Mouse (Mus musculus) liver, embryonic 16.5 days (tissue): ENCODE measurements around the gene Rnft2. TPM values are rescaled to one million over a fixed set of nuclear protein-coding genes. Genes with fewer than 3 reads are reported as not detected.

Experiments
- ATAC-seq: fragments of 200-750 bp; cut with Nextera tagmentation; 2 replicates; pipeline ENCODE4 v1.8.0; 2017; ENCODE audit warnings: low read depth, mild to moderate bottlenecking, moderate number of reproducible peaks, moderate library complexity
- H3K27ac ChIP-seq: fragments of 300-500 bp; sonication (generic); 2 replicates; pipeline ENCODE4 v1.5.1; 2014; ENCODE audit warnings: mild to moderate bottlenecking, low read length
- H3K27me3 ChIP-seq: fragments of 300-500 bp; sonication (generic); 2 replicates; pipeline ENCODE4 v1.6.1; 2014; ENCODE audit warnings: low read depth, low read length, mixed read lengths; ENCODE audit not compliant: control insufficient read depth, insufficient read depth
- H3K36me3 ChIP-seq: fragments of 300-500 bp; sonication (generic); 2 replicates; pipeline ENCODE4 v1.6.1; 2014; ENCODE audit warnings: mild to moderate bottlenecking; ENCODE audit not compliant: control insufficient read depth, insufficient read depth
- H3K4me1 ChIP-seq: fragments of 300-500 bp; sonication (generic); 2 replicates; pipeline ENCODE4 v1.6.1; 2014; ENCODE audit warnings: low read depth, low read length, mixed read lengths; ENCODE audit not compliant: control insufficient read depth
- H3K4me2 ChIP-seq: fragments of 300-500 bp; sonication (generic); 2 replicates; pipeline ENCODE4 v1.6.1; 2014; ENCODE audit warnings: low read depth, low read length, mixed read lengths
- H3K4me3 ChIP-seq: fragments of 300-500 bp; sonication (generic); 2 replicates; pipeline ENCODE4 v1.5.1; 2014; ENCODE audit warnings: low read depth, mild to moderate bottlenecking, low read length
- H3K9ac ChIP-seq: fragments of 300-500 bp; sonication (generic); 2 replicates; pipeline ENCODE4 v1.6.1; 2014; ENCODE audit warnings: low read depth, low read length
- H3K9me3 ChIP-seq: fragments of 300-500 bp; sonication (generic); replicated peaks from 2 replicates; pipeline ENCODE4 v1.6.1; 2016; ENCODE audit warnings: low read length; ENCODE audit not compliant: control insufficient read depth
- whole genome bisulfite sequencing: fragments of 180-500 bp; shearing (Covaris S2); extraction: QIAGEN DNeasy Blood & Tissue Kit; methylation state at CpG from one replicate; pipeline ENCODE4 v1.1.7; 2014; ENCODE audit not compliant: insufficient replicate concordance; 5-methylcytosine and 5-hydroxymethylcytosine counted together
- polyA plus RNA-seq: library from polyadenylated mRNA; unstranded; fragments of >200 nt; fragmentation: Nextera tagmentation; extraction: Ambion mirVana; gene quantifications from 2 replicates; pipeline ENCODE4 v1.2.1, GENCODE M21; 2015

The Rnft2 gene
- polyA plus RNA-seq, 1 experiment from 2014 or later, result 0.19 TPM

GRCm38 (mm10) chr5:118273446-118273845 is 28.5 kb upstream of the Rnft2 start:
- Histone ChIP-seq H3K27me3 (peaks cover 12% of the 10 kb centered on the region), H3K27ac (no peak overlapping the region), H3K4me3 (no peak overlapping the region), H3K4me2 (no peak overlapping the region), H3K9ac (no peak overlapping the region), H3K36me3 (no peaks in the 10 kb centered on the region), H3K9me3 (no peaks in the 10 kb centered on the region), H3K4me1 (no peaks in the 10 kb centered on the region; the same call in 1 of the 2 replicates)
- no peak for ATAC-seq
- 49% methylated on average over 7 of the region's 7 CpGs for WGBS

GRCm38 (mm10) chr5:118271449-118272110 is 26.7 kb upstream of the Rnft2 start:
- Histone ChIP-seq H3K27me3 (peaks cover 12% of the 10 kb centered on the region), H3K4me2 (no peak overlapping the region), H3K4me1 (no peaks in the 10 kb centered on the region; the same call in 1 of the 2 replicates), H3K9me3 (no peaks in the 10 kb centered on the region), H3K9ac (no peak overlapping the region), H3K4me3 (no peak overlapping the region), H3K36me3 (no peaks in the 10 kb centered on the region), H3K27ac (no peak overlapping the region)
- WGBS, result 27% methylated on average over 10 of the region's 10 CpGs
- no peak for ATAC-seq

GRCm38 (mm10) chr5:118268987-118269386 is 24.1 kb upstream of the Rnft2 start:
- no peaks in the 10 kb centered on the region for H3K36me3 ChIP-seq
- ATAC-seq, result peak; percentile 54; the same call in 1 of the 2 replicates
- H3K9me3 ChIP-seq, result no peaks in the 10 kb centered on the region
- no peak overlapping the region for H3K4me3 ChIP-seq
- H3K4me1 ChIP-seq, result no peaks in the 10 kb centered on the region; the same call in 1 of the 2 replicates
- WGBS, result 1% methylated on average over 13 of the region's 13 CpGs
- no peak overlapping the region for H3K9ac ChIP-seq
- H3K27me3 ChIP-seq, result peaks cover 12% of the 10 kb centered on the region
- no peak overlapping the region for H3K27ac ChIP-seq
- no peak overlapping the region for H3K4me2 ChIP-seq

GRCm38 (mm10) chr5:118266309-118266708 is 21.4 kb upstream of the Rnft2 start:
- 41% methylated on average over 8 of the region's 8 CpGs for WGBS
- no peaks in the 10 kb centered on the region for H3K36me3 ChIP-seq
- no peak for ATAC-seq
- no peaks in the 10 kb centered on the region; the same call in none of the 2 replicates for H3K4me1 ChIP-seq
- H3K4me3 ChIP-seq, result no peak overlapping the region
- no peak overlapping the region for H3K4me2 ChIP-seq
- no peak overlapping the region for H3K27ac ChIP-seq
- H3K9me3 ChIP-seq, result no peaks in the 10 kb centered on the region
- no peak overlapping the region for H3K9ac ChIP-seq
- H3K27me3 ChIP-seq, result peaks cover 4% of the 10 kb centered on the region

- H3K9ac ChIP-seq, result no peak overlapping the region
- no peaks in the 10 kb centered on the region; the same call in 1 of the 2 replicates for H3K27me3 ChIP-seq
- H3K27ac ChIP-seq, result no peak overlapping the region
- no peaks in the 10 kb centered on the region for H3K9me3 ChIP-seq
- ATAC-seq, result peak; percentile 66
- no peak overlapping the region for H3K4me2 ChIP-seq
- H3K4me1 ChIP-seq, result no peaks in the 10 kb centered on the region; the same call in none of the 2 replicates
- no peak overlapping the region for H3K4me3 ChIP-seq
- no peaks in the 10 kb centered on the region for H3K36me3 ChIP-seq
- 46% methylated on average over 5 of the region's 5 CpGs for WGBS
Measured at GRCm38 (mm10) chr5:118265366-118265765, 20.4 kb upstream of the Rnft2 start.

- H3K4me3 ChIP-seq, result no peak overlapping the region
- no peaks in the 10 kb centered on the region for H3K9me3 ChIP-seq
- H3K9ac ChIP-seq, result no peak overlapping the region
- ATAC-seq, result no peak
- no peaks in the 10 kb centered on the region for H3K36me3 ChIP-seq
- 74% methylated on average over 9 of the region's 9 CpGs for WGBS
- H3K4me1 ChIP-seq, result no peaks in the 10 kb centered on the region; the same call in none of the 2 replicates
- H3K27me3 ChIP-seq, result no peaks in the 10 kb centered on the region; the same call in 1 of the 2 replicates
- no peak overlapping the region for H3K27ac ChIP-seq
- no peak overlapping the region for H3K4me2 ChIP-seq
Measured at GRCm38 (mm10) chr5:118264279-118264678, 19.4 kb upstream of the Rnft2 start.

GRCm38 (mm10) chr5:118262418-118262817 is 17.5 kb upstream of the Rnft2 start:
- 69% methylated on average over 8 of the region's 8 CpGs for WGBS

GRCm38 (mm10) chr5:118261181-118261580 is 16.3 kb upstream of the Rnft2 start:
- H3K27me3 ChIP-seq, result no peaks in the 10 kb centered on the region
- H3K9ac ChIP-seq, result no peak overlapping the region
- no peaks in the 10 kb centered on the region; the same call in 1 of the 2 replicates for H3K4me1 ChIP-seq
- H3K36me3 ChIP-seq, result peaks cover 5% of the 10 kb centered on the region
- H3K9me3 ChIP-seq, result no peaks in the 10 kb centered on the region
- no peak overlapping the region for H3K4me2 ChIP-seq
- ATAC-seq, result no peak
- WGBS, result 75% methylated on average over 9 of the region's 9 CpGs
- no peak overlapping the region for H3K27ac ChIP-seq
- no peak overlapping the region for H3K4me3 ChIP-seq

More at GRCm38 (mm10) chr5:118262418-118262817, 17.5 kb upstream of the Rnft2 start:
- Histone ChIP-seq H3K36me3 (no peaks in the 10 kb centered on the region), H3K27ac (no peak overlapping the region), H3K9ac (no peak overlapping the region), H3K4me1 (no peaks in the 10 kb centered on the region; the same call in 1 of the 2 replicates), H3K4me2 (no peak overlapping the region), H3K27me3 (no peaks in the 10 kb centered on the region), H3K4me3 (no peak overlapping the region), H3K9me3 (no peaks in the 10 kb centered on the region)
- peak; percentile 22; the same call in 1 of the 2 replicates for ATAC-seq

GRCm38 (mm10) chr5:118260642-118261041 is 15.7 kb upstream of the Rnft2 start:
- no peaks in the 10 kb centered on the region for H3K27me3 ChIP-seq
- H3K9me3 ChIP-seq, result no peaks in the 10 kb centered on the region
- H3K36me3 ChIP-seq, result peaks cover 5% of the 10 kb centered on the region
- H3K4me1 ChIP-seq, result no peaks in the 10 kb centered on the region; the same call in 1 of the 2 replicates
- no peak for ATAC-seq
- H3K4me3 ChIP-seq, result no peak overlapping the region
- no peak overlapping the region for H3K27ac ChIP-seq
- H3K9ac ChIP-seq, result no peak overlapping the region
- 73% methylated on average over 11 of the region's 11 CpGs for WGBS
- no peak overlapping the region for H3K4me2 ChIP-seq
